Mouse (Mus musculus) CD4-positive helper T cell, adult 2 months (primary cell): Measurements from ENCODE around the gene Chfr.
"Not testable (repeated sequence)": the region's sequence is repeated elsewhere in the genome, so short reads cannot be mapped to it uniquely, and the experiment has no call there.

Experiments
- DNase-seq: peaks from one replicate; pipeline ENCODE4 v3.0.0-alpha.2; 2012; ENCODE audit warnings: low read depth, missing footprints, low spot score

Gene Chfr

DNA sequence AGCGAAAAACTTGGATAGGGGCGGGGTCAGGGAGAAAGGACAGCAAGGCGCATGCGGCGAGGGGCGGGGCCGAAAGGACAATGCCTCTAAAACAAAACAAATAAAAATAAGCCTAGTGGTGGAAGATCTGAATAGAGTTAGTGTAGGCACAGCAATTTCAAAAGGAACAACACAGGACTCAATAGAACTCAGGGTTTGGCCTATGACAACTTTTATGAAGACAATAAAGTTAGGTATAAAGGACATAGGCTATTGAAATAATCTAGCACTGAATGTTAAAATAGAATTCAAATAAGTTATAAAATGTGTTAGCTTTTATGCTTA is 27.4 kb upstream of the Chfr start:
- no peak for DNase-seq

DNA sequence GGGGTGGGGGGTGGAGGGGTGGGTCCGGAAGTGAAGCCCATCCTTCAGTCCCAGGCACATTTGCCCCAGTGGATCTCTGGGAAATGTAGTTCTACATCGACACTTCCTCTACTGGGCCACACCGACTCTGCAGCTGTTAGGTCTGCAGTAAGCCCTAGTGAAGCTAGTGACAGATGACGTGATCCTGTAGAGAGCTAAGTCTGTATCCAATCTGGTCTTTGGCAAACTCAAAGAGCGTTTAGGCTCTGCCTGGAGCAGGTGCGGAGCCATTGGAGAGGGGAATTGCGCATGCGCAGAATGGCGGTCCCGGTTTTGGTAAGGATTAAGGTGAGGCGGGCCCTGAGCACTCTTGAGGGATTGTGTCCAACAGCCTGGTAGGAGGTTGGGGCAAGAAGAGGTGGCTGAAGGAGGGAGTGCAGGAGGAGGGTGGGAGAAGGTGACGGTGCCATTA is 25.6 kb upstream of the Chfr start, which contains the start of gene Zfp605:
Zfp605 (plus strand) TSS at position 102 of the 451 bp plus-strand sequence.
- DNase-seq = peak; percentile 84

DNA sequence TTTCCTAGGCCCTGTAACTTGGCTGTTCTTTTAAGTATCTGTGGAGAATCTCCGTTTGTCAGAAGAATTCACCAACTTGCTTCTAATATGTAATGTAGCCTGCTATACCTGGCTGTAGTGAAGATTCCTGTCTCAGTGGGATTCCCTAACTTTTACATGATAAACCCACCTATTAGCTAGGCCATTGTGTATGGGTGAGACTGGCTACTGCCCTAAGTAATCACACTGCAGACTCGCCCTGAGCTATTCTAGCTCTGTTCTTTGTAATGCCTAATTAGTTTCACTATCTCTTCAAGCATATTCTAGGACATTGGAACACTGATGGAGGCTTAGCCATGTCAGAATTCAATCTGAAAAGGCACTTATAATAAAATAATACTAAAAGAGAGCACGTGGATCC is 13.3 kb upstream of the Chfr start:
- not testable (repeated sequence) for DNase-seq

DNA sequence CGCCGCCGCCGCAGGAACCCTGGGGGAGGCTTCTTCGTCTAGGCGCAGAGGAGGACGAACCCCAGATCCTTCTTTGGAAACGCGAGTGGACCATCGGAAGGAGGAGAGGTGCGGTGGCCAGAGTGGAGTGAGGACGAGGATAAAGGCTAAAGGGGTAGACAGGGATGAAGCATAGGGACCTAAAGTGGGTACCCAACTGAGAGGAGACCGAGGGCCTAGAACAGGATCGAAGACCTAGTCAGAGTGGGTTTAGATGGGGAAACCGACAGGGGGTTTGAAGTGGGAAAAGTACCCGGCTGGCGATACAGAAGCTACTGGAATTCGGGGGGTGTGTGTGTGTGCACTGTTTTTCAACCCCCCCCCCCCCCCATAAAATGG is 434 bp downstream of the Chfr start:
- DNase-seq = no peak

DNA sequence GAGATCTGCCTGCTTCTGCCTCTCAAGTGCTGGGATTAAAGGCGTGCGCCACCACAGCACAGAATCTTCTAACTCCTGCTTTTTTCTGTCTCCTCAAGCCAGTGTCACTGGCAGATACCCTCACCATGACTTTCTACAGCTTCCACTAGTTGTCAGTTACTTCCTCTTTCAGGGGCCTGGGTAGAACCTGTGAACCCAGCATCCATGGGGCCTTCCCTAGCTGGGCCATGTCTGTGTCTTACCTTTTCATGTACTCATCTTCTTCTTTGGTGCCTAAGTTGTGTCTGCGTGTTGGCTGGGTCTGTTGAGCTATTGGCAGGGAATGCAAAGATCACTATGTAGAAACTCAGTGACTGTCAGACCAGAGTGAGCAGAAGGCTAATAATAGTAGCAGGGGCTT is 2.2 kb downstream of the Chfr start:
- no peak for DNase-seq

DNA sequence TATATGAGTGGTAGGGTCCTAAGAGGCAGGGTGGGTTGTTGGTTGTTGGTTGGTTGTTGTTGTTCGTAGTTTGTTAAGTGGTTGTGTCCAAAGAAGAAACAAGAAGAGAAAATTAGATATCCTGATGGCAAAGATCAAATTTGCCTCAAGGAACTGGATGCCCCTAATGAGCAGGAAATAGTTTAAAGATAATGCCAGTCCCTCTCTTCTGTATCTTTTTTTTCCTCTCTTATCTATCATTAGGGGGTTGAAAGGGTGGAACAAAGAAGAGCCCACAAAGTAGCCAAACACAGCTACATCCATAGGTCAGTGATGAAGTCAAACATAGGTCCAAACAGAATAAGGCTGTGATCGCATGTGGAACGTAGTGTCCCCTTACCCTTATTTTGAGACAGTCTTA is 3.7 kb downstream of the Chfr start:
- DNase-seq = no peak

DNA sequence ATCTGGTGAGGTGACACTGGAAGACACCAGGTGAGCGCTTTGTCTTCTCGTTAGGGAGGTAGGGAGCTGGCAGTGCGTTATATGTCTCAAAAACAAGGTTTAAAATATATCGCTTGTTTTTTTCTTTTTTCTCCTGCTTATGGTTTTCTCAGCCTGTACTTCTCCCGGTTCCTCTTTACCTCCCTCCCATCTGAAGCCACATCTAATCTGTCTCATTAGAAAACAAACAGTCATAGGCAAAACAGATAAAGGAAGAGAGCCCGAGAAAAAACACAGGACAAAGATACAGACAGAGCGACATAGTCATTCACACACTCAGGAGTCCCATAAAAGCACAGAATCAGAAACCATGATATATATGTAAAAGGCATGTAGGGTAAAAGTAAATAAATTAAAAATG is 4.8 kb downstream of the Chfr start:
- DNase-seq = no peak

DNA sequence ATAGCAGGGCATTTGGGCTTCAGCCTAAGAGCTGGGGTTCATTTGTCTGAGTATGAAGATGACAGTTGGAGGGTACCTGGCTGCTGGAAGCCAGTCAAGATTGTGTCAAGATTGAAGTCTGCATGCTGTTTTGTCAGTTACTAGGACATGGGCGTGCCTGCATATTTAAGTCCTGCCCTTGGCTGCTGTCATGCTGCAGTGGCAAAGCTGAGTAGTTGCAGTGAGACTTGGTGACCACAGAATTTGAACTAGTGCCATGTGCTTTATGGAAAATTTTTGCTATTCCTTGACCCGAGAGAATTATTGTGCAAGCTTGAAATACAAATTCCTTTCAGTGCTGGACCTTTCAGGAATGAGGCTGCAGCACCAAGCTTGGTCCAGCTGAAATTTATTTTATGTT is 6.7 kb downstream of the Chfr start:
- no peak for DNase-seq

DNA sequence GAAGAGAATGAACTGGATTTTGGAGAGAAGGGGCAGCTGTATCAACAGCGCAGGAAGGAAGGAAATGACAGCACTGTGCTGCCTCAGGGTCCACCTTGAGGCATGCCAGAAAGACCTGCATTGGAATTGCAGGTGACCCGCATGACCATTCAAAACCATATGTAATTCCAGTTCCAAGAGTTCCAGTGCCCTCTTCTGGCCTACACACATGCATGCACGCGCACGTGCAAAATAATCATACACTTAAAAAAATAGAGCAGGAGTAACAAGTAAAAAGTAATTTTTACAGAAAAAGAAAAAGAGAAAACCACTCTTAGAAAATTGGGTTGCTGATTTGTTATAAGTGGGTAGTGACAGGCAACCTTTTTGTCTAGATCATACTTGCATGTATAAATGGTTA is 7.4 kb downstream of the Chfr start:
- DNase-seq = peak; percentile 13

DNA sequence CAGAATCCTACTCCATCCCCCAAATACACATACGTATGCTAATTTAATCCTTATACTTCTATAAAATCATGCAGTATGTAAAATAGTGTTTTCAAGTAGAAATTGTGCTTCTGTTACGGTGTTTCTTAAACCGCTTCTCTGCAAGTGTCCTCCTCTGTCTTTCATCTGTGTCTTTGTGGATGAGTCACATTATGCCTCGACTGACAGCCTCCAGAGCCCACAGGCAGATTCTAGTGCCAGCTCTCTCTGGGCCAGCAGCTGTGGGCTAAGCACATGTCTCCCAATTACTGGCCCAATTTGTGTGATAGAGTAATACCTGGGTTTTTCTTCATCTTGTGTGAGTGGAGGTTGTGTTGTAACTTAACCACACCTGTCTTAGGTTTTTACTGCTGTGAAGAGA is 33.7 kb downstream of the Chfr start:
- DNase-seq = no peak

DNA sequence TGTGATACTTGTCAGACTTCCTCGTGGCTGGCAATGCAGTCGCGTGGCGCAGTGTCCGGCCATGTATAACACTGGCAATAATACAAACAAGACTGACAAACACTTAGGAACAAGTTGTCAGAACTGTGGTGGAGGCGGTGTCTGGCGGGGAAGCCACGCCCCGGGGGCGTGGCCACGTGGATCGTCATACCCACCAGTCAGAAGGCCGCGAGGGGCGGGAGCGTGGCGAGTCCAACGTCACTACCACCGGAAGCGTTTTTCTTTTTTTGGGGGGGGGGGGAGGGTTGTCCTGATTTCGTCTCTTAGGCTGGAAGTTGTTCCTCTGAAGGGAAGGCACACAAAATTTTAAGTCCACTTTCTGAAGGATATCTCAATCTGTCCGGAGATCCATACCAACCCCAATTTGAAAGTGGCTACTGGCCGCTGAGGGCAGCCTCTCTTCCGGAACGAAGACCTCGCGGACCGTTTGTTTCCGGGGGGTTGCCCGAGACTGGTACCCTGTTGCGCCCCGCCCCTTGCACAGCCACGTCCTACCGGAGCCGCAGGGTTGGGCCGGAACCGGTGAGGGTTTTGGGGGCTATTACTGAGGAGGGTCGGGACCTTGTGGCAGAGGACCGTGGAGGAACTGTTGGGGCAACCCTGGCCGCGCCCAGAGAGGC is 40.8 kb downstream of the Chfr start, which contains the start of gene Golga3:
Golga3 (plus strand) TSS at position 340 of the 659 bp plus-strand sequence.
- peak; percentile 98 for DNase-seq

DNA sequence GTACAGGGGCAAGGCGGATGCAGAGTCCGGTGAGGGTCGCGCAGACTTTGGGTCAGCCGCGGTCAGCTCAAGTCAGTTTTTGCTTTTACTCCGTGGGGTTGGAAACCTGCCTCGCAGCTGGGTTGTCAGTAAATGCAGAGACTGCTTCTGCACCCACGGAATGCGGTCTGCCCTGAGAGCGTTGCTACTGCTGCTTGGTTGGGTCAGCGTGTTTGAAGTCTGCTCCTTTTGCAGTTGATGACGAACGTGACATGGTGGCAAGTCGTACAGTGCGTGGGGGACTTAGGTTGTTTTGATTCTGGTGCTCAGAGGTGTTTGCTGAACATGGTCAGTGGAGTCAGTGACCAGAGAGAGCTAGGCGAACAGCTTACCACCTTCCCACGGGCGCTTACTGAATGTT is 41.4 kb downstream of the Chfr start:
- no peak for DNase-seq

DNA sequence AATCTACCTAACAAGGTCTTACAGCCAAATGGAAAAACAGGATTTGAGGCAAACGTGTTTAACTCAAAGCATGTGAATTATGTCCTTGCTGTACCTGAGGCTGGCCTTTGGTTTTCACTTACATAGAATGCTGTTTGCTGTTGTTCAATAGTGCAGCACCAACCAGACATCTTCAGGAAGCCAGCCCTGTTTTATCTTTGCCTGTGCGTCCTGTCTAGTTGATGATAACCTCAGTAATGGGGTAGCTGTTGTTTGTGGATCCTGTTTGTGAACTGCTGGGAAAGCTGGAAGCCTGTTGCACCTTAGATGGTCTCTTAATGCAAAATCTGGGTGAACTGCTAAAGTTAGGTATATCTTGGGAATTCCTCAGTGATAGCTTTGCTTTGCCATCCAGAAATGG is 43.0 kb downstream of the Chfr start:
- no peak for DNase-seq

DNA sequence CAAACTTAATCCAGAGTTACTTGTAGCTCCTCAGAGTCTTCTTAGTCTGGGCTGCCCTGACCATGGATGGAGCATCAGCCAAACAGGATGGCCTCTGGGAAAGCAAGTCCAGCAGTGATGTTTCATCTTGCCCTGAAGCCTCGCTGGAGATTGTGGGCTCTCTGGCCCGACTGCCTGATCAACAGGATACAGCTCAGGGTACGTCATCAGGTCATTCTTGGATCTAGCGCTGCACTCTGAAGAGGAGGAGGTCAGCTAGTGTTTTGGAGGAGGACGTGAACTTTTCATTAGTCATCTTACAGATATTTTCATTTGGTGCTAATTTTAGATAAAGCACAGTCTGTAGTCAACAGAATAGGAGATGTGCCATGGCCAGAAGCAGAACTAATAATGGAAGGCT is 46.1 kb downstream of the Chfr start:
- no peak for DNase-seq

DNA sequence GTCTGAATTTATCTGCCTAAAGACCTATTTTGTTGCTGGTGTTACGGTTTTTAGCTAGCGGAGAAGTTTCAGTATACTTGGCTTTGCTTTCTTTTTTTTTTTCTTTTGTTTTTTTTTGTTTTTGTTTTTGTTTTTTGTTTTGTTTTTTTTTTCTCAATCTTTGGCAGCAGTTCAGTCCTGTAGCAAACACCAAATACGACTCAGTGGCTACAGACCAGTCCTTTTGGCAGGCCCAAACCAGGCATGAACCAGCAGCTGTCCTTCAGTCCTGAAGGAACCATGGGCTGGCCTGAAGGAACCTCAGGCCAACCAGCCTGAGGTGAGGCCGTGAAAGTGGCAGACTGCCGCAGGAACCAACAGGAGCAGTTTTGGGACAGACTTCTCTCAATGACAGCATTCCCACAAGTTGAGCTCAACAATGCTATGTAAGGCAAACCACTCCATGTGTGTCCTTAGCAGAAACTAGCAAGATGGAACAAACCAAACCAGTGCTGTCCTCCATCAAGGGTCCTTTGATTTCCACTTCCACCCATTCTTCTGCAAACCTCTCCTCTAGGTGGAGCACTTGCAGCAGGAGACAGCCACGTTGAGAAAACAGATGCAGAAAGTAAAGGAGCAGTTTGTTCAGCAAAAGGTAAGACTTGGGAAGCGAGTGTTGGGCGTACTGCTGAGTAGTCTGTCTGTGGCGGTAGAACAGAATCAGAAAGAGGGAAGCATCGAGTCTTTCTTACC is 67.7 kb downstream of the Chfr start:
- DNase-seq = peak; percentile 11

DNA sequence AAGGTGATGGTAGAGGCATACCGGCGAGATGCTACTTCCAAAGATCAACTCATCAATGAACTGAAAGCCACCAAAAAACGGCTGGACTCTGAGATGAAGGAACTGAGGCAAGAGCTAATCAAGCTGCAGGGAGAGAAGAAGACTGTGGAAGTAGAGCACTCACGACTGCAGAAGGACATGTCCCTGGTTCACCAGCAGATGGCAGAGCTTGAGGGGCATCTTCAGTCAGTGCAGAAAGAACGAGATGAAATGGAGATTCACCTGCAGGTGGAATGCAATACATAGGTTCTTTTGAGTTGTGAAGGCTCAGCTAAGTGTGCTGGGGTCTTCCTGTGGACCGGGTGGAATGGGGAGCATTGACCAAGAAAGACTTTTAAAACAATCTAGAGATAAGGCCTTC is 69.1 kb downstream of the Chfr start:
- DNase-seq = peak; percentile 19

DNA sequence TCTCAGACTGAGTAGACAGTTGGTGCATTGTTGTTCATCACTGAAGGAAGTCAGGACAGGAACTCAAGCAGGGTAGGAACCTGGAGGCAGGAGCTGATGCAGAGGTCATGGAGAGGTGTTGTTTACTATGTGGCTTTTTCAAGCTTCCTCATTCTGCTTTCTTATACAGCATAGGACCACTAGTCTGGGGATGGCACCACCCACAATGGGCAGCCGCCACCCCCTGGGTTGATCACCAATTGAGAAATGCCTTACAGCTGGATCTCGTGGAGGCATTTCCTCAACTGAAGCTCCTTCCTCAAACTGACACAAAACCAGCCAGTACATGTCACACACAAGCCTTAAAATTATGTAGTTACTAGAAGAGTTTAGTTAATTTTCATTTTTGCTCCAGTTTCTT is 75.7 kb downstream of the Chfr start:
- DNase-seq = no peak

DNA sequence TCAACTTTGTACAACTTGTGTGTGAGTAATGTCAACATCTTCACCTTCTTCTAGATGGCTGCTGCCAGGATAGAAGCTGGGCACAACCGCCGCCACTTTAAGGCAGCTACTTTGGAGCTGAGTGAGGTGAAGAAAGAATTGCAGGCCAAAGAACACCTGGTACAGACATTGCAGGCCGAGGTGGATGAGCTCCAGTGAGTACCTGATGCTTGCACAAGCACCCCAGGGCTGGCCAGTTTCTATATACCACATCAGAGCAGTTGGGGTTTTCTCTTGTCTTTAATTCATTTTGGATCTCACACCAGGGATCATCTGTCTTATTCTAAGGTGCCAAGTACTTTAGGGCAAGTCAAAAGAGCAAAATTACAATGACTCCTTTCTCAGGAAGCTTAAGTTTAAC is 81.1 kb downstream of the Chfr start:
- no peak for DNase-seq

DNA sequence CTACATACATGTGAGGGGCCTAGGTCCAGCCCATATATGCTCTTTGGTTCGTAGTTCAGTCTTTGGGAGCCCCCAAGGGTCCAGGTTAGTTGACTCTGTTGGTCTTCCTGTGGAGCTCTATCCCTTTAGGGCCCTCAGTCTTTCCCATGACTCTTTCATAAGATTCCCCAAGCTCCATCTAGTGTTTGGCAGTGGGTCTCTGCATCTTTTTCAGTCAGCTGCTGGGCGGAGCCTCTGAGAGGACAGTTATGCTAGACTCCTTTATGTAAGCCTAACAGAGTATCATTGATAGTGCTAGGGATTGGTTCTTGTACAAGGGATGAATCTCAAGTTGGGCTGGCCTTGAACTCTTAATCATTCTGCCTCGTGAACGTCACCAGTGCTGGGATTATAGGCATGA is 84.7 kb downstream of the Chfr start:
- DNase-seq = no peak
